Mouse (Mus musculus) brain, adult 2 months (tissue): ENCODE data around the gene Sacm1l.

ENCODE experiments used
- DNase-seq: peaks from one replicate; pipeline ENCODE4 v3.0.0; 2011; ENCODE audit warnings: low read depth, low spot score

The Sacm1l gene

GRCm38 (mm10) chr9:123577360-123578192 is 48.0 kb downstream of the Sacm1l start:
- peak; percentile 78 for DNase-seq

- DNase-seq = peak; percentile 6
Observed at GRCm38 (mm10) chr9:123589240-123589910, 59.8 kb downstream of the Sacm1l start.

- DNase-seq = no peak
Observed at GRCm38 (mm10) chr9:123595194-123595593, 65.6 kb downstream of the Sacm1l start.

GRCm38 (mm10) chr9:123596910-123597309 is 67.4 kb downstream of the Sacm1l start:
- no peak for DNase-seq

GRCm38 (mm10) chr9:123597376-123597775 is 67.8 kb downstream of the Sacm1l start:
- DNase-seq = no peak

- no peak for DNase-seq
Observed at GRCm38 (mm10) chr9:123601529-123601928, 72.0 kb downstream of the Sacm1l start.

- DNase-seq = no peak
Observed at GRCm38 (mm10) chr9:123620311-123621098, 90.9 kb downstream of the Sacm1l start.

- no peak for DNase-seq
Observed at GRCm38 (mm10) chr9:123624741-123625140, 95.2 kb downstream of the Sacm1l start.

- no peak for DNase-seq
Observed at GRCm38 (mm10) chr9:123625821-123626220, 96.3 kb downstream of the Sacm1l start.

GRCm38 (mm10) chr9:123631666-123632065 is 102.1 kb downstream of the Sacm1l start:
- DNase-seq = no peak

GRCm38 (mm10) chr9:123632281-123632680 is 102.7 kb downstream of the Sacm1l start, which contains the start of gene Slc6a20b:
Slc6a20b (minus strand) TSS chr9:123632565.
- DNase-seq = no peak

- no peak for DNase-seq
Observed at GRCm38 (mm10) chr9:123632993-123633392, 103.4 kb downstream of the Sacm1l start.

- DNase-seq = no peak
Observed at GRCm38 (mm10) chr9:123636771-123637170, 107.2 kb downstream of the Sacm1l start.

- DNase-seq = no peak
Observed at GRCm38 (mm10) chr9:123638231-123638630, 108.7 kb downstream of the Sacm1l start.

GRCm38 (mm10) chr9:123638668-123639089 is 109.1 kb downstream of the Sacm1l start:
- DNase-seq = peak; percentile 68

GRCm38 (mm10) chr9:123640106-123640505 is 110.5 kb downstream of the Sacm1l start:
- DNase-seq = no peak
